Mouse (Mus musculus): Measurements from ENCODE around the gene Med12l.

Med12l gene

DNA sequence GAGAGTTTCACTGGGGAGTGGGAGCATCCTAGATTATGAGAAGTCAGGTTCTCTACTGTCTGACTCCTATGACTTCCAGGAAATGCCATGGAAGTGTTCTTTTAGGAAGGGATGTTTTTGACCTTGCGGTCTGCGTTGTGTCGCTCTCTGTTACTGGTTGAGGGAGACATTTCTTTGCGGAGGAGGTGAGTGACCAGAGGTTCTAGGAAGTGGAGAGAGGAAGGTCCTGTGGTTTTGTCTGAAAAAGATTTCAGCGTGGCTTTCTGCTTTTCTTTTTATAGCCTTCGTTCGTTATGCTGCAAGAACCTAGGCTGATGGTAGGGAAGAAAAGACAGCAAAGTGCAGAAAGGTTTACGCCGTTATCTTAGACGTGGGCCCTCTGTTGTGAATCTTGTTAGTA is 92.9 kb downstream of the Med12l start:
- in situ Hi-C loops (cut with MseI, MboI): no loop called here

DNA sequence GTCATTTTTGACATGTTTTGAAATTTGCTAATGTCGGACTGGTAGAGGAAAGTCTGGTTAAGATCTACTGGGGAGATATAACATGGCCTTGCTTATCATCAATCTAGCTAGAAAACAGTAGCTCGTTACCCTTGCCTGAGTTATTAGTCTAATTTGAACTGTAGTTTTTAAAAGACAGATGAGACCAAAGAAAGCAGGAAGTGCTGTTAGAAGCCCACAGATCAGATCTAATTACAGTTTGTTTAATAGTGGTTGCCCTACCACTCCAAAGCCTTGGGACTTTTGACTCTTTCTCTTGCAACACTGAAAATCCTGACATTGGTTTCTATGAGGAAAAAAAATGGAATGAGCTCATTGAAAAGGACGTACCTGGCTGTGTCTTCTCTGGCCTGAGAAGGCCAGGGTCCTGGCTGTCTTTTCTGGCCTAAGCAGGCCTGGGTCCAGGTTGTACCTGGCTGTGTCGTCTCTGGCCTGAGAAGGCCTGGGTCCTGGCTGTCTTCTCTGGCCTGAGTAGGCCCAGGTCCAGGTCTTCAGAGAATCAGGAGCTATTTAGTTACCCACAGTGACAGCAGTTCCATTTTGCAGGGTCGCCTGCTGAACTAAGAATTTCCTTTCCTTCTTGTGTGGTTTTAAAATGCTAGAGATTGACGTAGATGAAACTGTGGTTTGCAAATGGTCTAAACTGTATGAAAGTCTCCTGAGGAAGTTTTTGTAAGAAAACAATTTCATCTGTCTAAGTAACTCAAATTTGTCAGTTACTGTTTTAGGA is 95.8 kb downstream of the Med12l start, which contains the start of gene Gpr171:
Gene Gpr171, minus strand, starts transcription at position 604 of the 769 bp plus-strand sequence.
- in situ Hi-C loops (cut with MseI, MboI): loop anchor here in 1 of 2 experiments (25.0 kb wide), 1 partner anchor 636 kb away; the partner anchor contains the start of gene Gm5538

DNA sequence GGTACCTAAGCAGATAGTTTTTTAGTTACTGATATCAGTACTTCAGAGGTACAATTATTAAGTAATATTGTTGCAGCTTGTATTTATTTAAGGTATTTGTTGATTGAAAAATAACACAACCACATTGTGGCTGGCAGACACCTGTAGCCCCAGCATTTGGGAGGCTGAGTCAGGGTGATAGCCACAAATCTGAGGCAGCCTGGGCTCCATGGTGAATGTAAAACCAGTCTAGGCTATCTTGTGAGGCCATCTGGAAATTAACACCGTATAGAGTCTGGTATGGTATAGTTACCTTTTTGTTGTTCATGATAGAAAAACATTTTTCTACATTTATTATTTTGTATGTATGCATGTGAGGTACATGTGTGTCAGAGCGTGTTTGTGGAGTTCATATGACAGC is 96.5 kb downstream of the Med12l start:
- in situ Hi-C loops (cut with MseI, MboI): loop anchor here in 1 of 2 experiments (25.0 kb wide), 1 partner anchor 635 kb away; the partner anchor contains the start of gene Gm5538

DNA sequence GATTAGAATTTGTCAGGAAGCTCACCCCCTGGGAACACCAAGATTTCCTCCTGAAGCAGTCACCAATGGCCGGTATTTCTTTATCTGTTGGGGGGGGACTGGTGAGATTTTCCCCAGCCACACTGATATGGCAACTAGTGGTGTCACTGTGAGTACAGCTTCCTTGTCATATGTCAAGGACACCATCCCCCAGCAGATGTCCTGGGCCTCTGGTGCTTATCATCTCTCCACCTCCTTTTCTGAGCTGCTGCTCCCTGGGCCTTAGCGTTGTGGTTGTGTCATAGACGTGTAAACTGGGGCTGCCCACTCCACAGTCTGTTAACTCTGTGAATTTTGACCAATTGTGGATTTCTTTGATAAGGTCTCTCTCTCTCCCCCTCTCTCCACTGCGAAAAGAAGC is 98.8 kb downstream of the Med12l start:
- in situ Hi-C loops (cut with MseI, MboI): loop anchor here in 1 of 2 experiments (25.0 kb wide), 1 partner anchor 633 kb away; the partner anchor contains the start of gene Gm5538

DNA sequence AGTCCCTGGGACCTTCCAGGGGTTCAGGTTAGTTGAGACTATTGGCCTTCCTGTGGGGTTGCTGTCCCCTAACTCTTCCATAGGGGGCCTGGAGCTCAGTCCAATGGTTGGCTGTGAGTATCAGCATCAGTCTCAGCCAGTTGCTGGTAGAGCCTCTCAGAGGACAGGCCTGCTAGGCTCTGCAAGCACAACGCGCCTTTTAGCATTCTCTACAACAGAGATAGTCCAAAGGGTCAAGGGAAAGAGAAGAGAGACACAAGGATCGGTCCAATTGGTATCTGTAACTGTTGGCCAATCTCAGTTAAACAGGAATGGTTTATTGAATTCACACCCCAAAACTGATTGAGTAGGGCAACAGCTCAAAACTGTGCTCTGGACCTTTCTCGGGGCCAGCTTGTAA is 101.8 kb downstream of the Med12l start:
- in situ Hi-C loops (cut with MseI, MboI): loop anchor here in 1 of 2 experiments (25.0 kb wide), 1 partner anchor 630 kb away; the partner anchor contains the start of gene Gm5538

DNA sequence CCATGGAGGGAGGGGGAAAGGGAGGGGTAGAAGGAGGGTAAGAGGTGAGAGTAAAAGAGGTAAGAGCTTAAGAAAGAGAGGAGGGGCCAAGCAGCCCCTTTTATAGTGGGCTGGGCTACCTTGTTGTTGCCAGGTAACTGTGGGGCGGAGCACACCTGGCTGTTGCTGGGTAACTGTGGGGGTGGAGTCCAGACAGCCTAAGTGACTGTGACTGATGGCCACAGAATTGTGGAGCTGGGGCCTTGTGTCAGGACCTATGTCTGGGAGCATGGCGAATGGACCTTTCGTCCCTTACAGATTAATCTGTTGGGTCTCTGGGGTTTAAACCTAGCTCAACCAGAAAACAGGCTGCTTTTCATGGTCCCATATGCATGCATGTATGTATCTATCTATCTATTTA is 104.2 kb downstream of the Med12l start:
- in situ Hi-C loops (cut with MseI, MboI): loop anchor here in 1 of 2 experiments (25.0 kb wide), 1 partner anchor 627 kb away; the partner anchor contains the start of gene Gm5538

DNA sequence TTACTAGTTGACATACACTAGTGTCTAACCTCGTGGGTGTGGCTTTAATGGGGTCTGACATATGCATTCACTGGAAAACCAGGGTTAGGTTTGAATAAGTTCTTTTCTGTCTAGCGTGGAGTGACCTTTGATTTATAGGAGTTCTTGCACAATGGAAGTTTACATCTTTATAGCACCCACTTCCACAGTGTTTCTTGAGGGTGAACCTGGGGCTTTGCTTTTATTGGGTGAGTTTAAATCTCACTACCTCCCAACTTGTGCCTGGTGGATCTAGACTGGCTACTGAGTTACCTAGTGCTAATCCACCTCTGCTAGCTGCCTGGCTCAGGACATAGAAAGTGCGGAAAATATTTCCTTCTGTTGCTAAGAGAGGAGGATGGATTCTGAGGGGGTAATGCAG is 106.3 kb downstream of the Med12l start:
- in situ Hi-C loops (cut with MseI, MboI): loop anchor here in 1 of 2 experiments (25.0 kb wide), 1 partner anchor 625 kb away; the partner anchor contains the start of gene Gm5538

DNA sequence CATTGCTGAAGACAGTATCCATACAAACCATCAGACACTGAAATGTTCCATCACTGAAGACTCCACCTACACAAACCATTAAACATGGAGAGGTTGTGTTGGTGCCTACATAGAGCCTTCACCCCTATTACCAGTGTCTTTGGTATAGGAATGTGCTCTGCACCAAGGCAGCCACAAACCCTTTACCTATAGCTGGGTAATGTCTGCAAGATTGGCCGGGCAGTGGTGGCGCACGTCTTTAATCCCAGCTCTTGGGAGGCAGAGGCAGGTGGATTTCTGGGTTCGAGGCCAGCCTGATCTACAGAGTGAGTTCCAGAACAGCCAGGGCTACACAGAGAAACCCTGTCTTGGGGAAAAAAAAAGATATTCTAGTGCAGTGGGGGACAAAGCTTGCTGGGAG is 107.7 kb downstream of the Med12l start:
- in situ Hi-C loops (cut with MseI, MboI): loop anchor here in 1 of 2 experiments (25.0 kb wide), 1 partner anchor 624 kb away; the partner anchor contains the start of gene Gm5538

DNA sequence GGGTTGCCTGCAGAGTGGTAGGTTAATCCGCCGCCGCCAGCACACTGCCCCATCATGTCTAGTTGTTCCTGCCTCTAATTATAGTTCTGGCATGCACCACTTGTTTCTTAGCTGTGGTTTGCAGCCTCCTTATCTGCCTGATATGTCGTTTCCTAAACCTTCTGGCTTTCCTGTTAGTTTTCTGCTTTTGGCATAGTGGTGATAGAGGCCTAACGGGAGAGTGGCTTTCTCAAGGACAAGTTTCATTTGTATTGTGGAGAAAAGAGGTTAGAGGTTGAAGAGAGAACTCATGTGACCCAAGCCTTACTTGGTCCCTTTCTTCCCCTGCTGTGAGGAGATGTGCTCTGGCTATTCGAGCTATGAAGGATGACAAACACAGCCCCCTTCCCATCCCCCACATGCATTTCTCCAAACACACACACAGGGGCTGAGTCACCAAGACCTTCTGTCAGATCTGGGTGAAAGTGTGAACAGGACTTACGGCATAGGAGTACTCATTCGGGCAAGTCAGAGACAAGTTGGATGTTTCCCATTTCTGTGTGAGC is 108.4 kb downstream of the Med12l start:
- in situ Hi-C loops (cut with MseI, MboI): loop anchor here in 1 of 2 experiments (25.0 kb wide), 1 partner anchor 623 kb away; the partner anchor contains the start of gene Gm5538

DNA sequence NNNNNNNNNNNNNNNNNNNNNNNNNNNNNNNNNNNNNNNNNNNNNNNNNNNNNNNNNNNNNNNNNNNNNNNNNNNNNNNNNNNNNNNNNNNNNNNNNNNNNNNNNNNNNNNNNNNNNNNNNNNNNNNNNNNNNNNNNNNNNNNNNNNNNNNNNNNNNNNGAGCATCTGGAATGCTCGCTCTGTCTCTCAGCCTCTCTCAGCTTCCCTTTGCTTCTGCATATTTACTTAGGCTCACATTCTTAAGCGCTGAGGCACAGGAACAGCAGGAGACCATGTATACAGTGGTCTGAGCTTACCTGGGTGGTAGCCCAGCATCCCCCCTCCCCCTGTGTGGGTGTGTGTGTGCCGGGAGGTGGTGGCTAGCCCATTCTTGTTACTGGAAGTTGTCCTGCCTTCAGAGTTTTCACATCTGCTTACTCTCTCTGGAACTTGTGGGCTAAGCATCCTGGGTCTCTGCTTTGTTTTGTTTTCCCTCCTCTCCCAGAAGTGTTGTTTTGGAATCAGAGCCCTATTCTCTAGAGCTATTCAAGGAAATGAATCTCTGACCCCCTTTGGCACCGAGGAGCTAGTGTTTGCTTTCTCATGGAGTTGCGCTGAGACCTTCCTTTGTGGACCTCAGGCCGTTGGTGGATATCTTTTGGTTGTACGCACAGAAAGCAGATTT is 115.6 kb downstream of the Med12l start:
- in situ Hi-C loops (cut with MseI, MboI): loop anchor here in 1 of 2 experiments (10.0 to 25.0 kb wide), 2 partner anchors 84 to 616 kb away; partner anchors contain the start of gene Gm5538

DNA sequence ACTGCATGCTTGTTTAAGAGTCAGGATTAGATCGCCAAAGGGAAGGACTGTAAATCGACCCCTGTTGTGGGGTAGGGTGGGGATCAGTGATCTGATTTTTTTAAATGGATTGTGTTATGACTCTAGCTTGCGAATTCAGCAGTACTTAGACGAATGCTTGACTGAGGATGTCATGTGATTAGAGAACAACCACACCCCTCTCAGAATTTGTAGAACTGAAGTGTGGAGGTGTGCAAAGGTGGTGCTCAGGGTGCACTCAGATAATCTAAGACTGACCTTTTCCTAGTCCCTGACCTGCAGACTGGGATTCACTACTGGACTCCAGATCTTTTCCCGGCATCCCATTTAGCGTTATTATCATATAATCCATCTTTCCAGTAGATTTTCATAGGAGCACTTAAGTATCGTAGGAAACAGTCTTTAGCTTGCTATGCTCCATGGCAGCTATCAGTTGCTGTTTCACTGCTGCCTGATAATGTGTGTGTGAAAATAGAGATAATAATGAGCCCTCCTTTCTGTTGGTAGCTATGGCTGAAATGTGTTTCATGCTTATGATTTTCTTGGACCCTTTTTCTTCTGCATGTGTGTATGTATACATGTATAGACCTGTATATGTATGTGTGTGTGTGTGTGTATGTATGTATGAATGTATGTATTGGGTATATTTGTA is 116.3 kb downstream of the Med12l start:
- in situ Hi-C loops (cut with MseI, MboI): loop anchor here in 1 of 2 experiments (10.0 to 25.0 kb wide), 2 partner anchors 83 to 615 kb away; partner anchors contain the start of gene Gm5538

DNA sequence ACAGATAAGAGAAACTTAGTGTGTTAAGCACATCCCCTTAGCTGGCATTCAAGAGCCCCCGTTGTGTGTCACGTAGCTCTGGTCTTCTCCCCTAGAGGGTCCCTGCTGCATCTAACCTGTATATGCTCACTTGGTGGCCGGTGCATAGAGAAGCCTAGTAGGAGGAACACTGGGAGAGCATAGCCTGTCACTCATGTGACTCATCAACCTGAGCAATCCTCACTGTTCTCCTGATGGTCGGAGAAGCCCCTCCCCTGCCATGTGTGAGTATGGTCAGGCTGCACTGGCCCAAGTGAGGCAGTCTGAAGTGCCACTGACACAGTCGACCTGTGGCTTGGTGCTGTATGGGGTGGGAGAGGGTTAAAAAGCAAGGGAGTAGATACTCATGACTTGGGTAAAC is 119.4 kb downstream of the Med12l start:
- in situ Hi-C loops (cut with MseI, MboI): loop anchor here in 1 of 2 experiments (10.0 kb wide), 1 partner anchor 80 kb away; no protein-coding TSS in a partner anchor

DNA sequence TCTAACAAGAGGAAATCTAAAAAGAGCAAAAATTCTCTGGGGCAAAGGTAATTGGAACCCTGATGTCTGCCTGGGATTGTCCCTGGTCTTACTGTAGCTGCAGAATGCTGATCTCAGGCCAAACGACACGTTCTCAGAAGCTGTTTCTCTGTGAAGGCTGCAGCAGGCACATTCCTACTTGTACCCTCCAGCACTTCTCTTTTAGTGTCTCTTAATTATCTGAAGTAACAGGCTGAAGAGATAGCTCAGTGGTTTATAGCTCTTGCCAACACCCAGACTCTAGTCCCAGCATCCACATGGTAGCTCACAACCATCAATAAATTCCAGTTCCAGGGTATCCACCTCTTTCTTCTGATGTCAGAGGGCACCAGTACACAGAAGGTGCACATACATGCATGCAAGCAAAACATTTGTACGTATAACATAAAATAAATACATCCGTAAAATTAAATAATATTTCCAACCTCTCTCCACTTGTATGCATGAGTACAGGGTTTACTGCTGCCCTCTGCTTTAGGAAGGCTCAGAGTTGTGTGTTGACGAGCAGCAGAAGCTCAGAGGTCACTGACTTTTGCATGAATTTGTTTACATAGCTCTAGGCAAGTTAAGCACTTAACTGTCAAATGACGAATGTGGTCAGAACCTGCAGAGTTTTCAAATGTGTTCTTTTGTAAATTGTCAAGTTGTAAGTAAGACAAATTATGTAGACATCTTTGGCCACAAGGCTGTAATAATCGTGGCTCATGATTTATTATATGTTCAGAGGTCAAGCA is 120.3 kb downstream of the Med12l start:
- in situ Hi-C loops (cut with MseI, MboI): loop anchor here in 1 of 2 experiments (10.0 kb wide), 1 partner anchor 79 kb away; no protein-coding TSS in a partner anchor

DNA sequence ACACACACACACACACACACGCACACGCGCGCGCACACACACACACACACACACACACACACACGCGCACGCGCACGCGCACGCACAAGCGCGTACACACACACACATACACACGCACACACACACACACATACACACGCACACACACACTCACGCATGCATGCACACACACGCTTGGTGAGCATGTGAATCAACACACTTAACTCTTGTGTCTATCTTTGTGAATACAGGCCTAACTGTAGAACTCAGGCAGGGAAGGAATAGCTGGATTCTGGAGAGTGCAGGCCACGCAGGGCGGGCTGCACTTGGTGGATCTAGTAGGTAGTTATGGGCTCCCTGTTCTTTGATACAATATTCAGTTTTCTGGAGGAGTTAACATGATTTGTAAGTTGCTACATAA is 123.1 kb downstream of the Med12l start:
- in situ Hi-C loops (cut with MseI, MboI): loop anchor here in 1 of 2 experiments (10.0 kb wide), 1 partner anchor 76 kb away; no protein-coding TSS in a partner anchor

DNA sequence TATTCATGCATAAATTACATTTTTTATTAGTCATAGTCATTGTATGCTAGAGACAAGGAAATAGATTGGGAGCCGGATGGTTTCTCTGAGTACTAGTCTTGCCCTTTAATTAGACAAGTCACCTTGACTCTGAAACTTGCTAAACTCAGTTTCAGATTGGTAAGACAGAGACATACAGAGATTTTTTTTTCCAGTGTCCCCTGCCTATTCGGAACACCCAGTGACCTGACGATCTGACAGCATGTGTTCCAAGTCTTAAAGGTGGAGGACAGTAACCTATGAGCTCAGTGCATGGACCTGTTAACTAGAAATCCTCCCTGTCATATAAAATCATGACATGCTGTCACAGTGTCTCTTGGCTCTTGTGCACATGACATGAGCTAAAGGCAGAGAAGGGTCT is 123.9 kb downstream of the Med12l start:
- in situ Hi-C loops (cut with MseI, MboI): loop anchor here in 1 of 2 experiments (10.0 kb wide), 1 partner anchor 75 kb away; no protein-coding TSS in a partner anchor

DNA sequence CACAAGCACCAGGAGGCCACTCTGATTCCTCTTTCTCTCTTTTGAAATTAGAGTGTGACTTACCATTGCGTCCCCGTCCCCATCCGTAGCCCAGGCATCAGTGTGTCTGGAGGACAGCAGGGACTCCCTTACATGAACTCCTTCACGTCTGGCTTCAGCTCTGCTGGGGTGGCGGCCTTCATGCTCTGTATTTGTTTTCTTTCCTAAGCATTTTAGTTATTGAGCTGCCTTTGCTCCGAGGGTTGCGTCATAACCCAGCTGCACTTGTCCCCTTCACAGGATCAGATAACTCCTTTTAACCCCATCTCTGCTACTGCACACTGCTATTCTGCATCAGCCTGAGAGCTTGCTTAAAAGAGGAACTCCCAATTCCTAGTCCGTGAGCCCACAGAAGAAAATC is 124.8 kb downstream of the Med12l start:
- in situ Hi-C loops (cut with MseI, MboI): no loop called here

DNA sequence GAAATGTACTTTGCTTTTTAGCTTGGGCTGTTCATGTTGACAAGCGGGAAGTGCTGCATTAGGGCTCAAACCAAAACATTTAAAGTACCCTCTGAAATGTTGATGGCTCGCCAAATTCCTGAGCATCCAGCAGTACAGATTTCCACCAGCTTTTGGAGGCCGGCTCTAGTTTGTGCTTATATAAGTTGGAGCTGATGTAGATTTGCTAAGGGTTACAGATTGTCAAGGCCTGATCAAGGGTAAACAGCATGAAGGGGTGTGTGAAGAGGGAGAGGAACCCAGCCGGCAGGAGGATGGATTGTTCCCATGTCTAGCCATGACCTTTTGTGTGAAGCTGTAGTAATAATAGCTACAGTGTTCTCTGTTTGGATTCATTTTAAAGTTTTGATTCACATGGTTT is 125.5 kb downstream of the Med12l start:
- in situ Hi-C loops (cut with MseI, MboI): no loop called here

DNA sequence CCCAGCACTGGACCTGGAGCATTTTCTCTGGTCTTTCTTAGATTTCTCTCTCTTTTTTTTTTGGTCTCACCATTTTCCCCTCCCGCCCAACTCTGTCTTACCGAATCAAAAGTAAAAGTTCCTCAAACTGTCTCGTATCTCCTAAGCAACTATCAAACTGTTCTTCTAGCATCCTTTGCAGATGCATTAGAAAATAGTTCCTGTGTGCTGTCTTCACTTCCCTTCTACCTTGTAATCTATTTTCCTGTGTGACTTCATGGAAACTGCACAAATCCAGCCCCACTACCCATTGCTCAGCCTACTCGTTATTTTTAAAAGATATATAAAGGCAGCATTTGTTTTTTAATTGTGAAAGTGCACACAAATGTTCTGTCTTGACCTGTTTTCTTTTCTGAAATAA is 126.3 kb downstream of the Med12l start:
- in situ Hi-C loops (cut with MseI, MboI): no loop called here

DNA sequence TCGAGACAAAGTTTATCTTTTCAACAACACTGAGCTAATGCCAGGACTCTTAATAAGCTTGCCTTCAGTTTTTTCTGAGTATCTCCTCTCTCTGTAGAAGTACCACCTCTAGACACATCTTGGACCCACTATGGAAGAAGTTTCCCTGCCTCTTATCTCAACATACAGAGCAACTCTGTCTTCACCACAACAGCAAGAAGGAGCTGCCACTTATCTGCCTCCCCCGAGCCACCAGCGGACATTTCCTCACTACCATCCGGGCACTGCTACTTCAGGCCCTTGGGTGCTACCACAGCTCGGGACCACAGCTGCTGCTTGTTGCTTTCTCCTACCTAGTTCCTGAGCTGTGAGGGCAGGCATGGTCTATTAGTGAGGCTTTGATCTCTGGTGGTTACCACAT is 127.6 kb downstream of the Med12l start:
- in situ Hi-C loops (cut with MseI, MboI): no loop called here

Data from mouse trophoblast stem cell (cell line).